Mouse (Mus musculus) small intestine, adult 2 months (tissue): ENCODE measurements at regions not wholly inside any gene's neighbourhood (a gene's known extent, or its start where the extent isn't known, plus 50 kb on each side); places are given as distances from the start of the nearest gene placed in this dataset.

Experiments used
- CTCF ChIP-seq: fragments of 200-500 bp; IDR thresholded peaks from 2 replicates; pipeline ENCODE4 v1.5.1; 2012; ENCODE audit warnings: low read depth, mild to moderate bottlenecking, control low read depth, inconsistent platforms, low read length, moderate library complexity, mixed read lengths; ENCODE audit not compliant: insufficient replicate concordance, insufficient read length; ENCODE audit errors: extremely low read depth
- POLR2A ChIP-seq: fragments of 200-500 bp; IDR thresholded peaks from 2 replicates; pipeline ENCODE4 v1.6.1; 2012; ENCODE audit warnings: low read depth, mild to moderate bottlenecking, control low read depth, inconsistent platforms, low read length, moderate library complexity

DNA sequence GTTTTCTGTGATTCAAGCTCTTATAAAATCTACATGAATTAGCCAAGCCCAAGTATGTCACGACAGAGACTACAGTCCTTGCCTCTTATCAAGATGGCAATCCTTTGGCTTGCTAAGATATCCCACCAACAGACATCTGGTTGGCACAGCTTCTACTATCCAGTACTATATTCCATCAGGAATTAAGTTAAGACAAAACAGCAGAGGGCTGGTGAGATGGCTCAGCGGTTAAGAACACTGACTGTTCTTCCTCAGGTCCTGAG lies 119.1 kb upstream of the Cpm start:
- no peak for TF ChIP-seq CTCF
- TF ChIP-seq POLR2A: no peak
